Mouse (Mus musculus) heart, embryonic 14.5 days (tissue): ENCODE data around the gene Kcnq1. TPM values are rescaled to one million over a fixed set of nuclear protein-coding genes. Genes with fewer than 3 reads are reported as not detected.

Source experiments
- ATAC-seq: fragments of 200-750 bp; cut with Nextera tagmentation; 2 replicates; pipeline ENCODE4 v1.8.0; 2017; ENCODE audit warnings: low read depth, moderate TSS enrichment; ENCODE audit not compliant: insufficient number of reproducible peaks, insufficient read depth, low FRiP score
- H3K27ac ChIP-seq, 2 experiments: fragments of 200-500 bp in 1 of 2; fragments of 300-500 bp in 1 of 2; sonication (generic) in 1 of 2; replicated peaks in 1 of 2; 2 replicates each; pipeline ENCODE4 v1.5.1; 2012 to 2014; ENCODE audit warnings: low read depth in 2 of 2, low read length in 2 of 2, control low read depth in 1 of 2, mild to moderate bottlenecking in 1 of 2, mixed read lengths in 1 of 2; ENCODE audit not compliant: control insufficient read depth in 1 of 2, insufficient read depth in 1 of 2
- H3K27me3 ChIP-seq: fragments of 300-500 bp; sonication (generic); 2 replicates; pipeline ENCODE4 v1.6.1; 2014; ENCODE audit warnings: mild to moderate bottlenecking, low read length, control low read depth; ENCODE audit not compliant: control insufficient read depth, insufficient read depth
- H3K36me3 ChIP-seq: fragments of 300-500 bp; sonication (generic); 2 replicates; pipeline ENCODE4 v1.6.1; 2014; ENCODE audit warnings: mild to moderate bottlenecking, control low read depth, low read length, mixed read lengths; ENCODE audit not compliant: control insufficient read depth, insufficient read depth
- H3K4me1 ChIP-seq, 2 experiments: fragments of 200-500 bp in 1 of 2; fragments of 300-500 bp in 1 of 2; sonication (generic) in 1 of 2; 2 replicates each; pipeline ENCODE4 v1.6.1; 2012 to 2014; ENCODE audit warnings: low read length in 2 of 2, control low read depth in 1 of 2, mixed read lengths in 1 of 2; ENCODE audit not compliant: control insufficient read depth in 2 of 2, insufficient read depth in 2 of 2
- H3K4me2 ChIP-seq: fragments of 300-500 bp; sonication (generic); 2 replicates; pipeline ENCODE4 v1.6.1; 2014; ENCODE audit warnings: mild to moderate bottlenecking, low read length
- H3K4me3 ChIP-seq, 2 experiments: fragments of 200-500 bp in 1 of 2; fragments of 300-500 bp in 1 of 2; sonication (generic) in 1 of 2; 2 replicates each; pipeline ENCODE4 v1.5.1; 2012 to 2014; ENCODE audit warnings: low read length in 2 of 2, mild to moderate bottlenecking in 2 of 2, control low read depth in 1 of 2, low read depth in 1 of 2, moderate library complexity in 1 of 2; ENCODE audit not compliant: control insufficient read depth in 1 of 2, insufficient read depth in 1 of 2
- H3K9ac ChIP-seq: fragments of 300-500 bp; sonication (generic); 2 replicates; pipeline ENCODE4 v1.6.1; 2014; ENCODE audit warnings: mild to moderate bottlenecking, low read length
- H3K9me3 ChIP-seq: fragments of 300-500 bp; sonication (generic); 2 replicates; pipeline ENCODE4 v1.6.1; 2016; ENCODE audit warnings: low read length, control low read depth; ENCODE audit not compliant: control insufficient read depth
- WGBS: fragments of 180-500 bp; shearing (Covaris S2); extraction: QIAGEN DNeasy Blood & Tissue Kit; methylation state at CpG from one replicate; pipeline ENCODE4 v1.1.7; 2014; 5-methylcytosine and 5-hydroxymethylcytosine counted together
- polyA plus RNA-seq: library from polyadenylated mRNA; unstranded; fragments of >200 nt; fragmentation: Nextera tagmentation; extraction: Ambion mirVana; gene quantifications from 2 replicates; pipeline ENCODE4 v1.2.1, GENCODE M21; 2014

Gene Kcnq1
- polyA plus RNA-seq, 1 experiment from 2014 or later: 28.1 TPM

GRCm38 (mm10) chr7:143437894-143438581 is 331.9 kb downstream of the Kcnq1 start:
- Histone ChIP-seq H3K4me3 (peak overlapping the region; percentile 51 to 53), H3K27ac (no peak overlapping the region), H3K9ac (peak overlapping the region; percentile 84), H3K9me3 (no peaks in the 10 kb centered on the region), H3K4me2 (peak overlapping the region; percentile 88), H3K36me3 (no peaks in the 10 kb centered on the region), H3K27me3 (peaks cover 2% of the 10 kb centered on the region; the same call in 1 of the 2 replicates), H3K4me1 (peaks cover 9 to 10% of the 10 kb centered on the region in 2 experiments; a peak in 3 of 4 replicates)
- ATAC-seq: no peak
- 2% methylated on average over 59 of the region's 63 CpGs for WGBS

DNA sequence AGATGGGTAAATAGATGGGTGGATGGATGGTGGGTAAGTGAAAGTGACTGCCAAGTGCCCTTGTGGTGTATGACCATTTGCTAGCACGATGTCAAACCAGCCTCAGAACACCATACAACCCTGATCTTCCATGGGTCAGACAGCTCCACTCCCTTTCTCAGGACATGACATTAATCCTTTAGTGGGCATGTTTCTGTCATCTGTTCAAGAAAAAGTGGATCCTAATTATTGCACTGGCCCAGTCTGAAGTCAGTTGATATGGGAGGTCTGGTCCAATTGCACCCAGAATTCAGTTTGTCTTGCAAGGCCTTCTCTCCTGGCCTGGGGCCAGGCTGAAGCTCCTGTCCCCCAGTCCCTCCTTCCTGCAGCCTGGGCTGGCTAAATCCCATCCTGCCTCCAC is 332.8 kb downstream of the Kcnq1 start:
- no peak for ATAC-seq
- H3K27ac ChIP-seq: no peak overlapping the region
- H3K27me3 ChIP-seq: peaks cover 8% of the 10 kb centered on the region; the same call in 1 of the 2 replicates
- H3K4me2 ChIP-seq: peak overlapping the region; percentile 88; the same call in 1 of the 2 replicates
- no peaks in the 10 kb centered on the region for H3K36me3 ChIP-seq
- WGBS: 62% methylated on average over 1 of the region's 1 CpGs
- H3K9me3 ChIP-seq: no peaks in the 10 kb centered on the region
- peaks cover 9 to 10% of the 10 kb centered on the region in 2 experiments; a peak in 3 of 4 replicates for H3K4me1 ChIP-seq
- H3K4me3 ChIP-seq: no peak overlapping the region
- no peak overlapping the region for H3K9ac ChIP-seq

GRCm38 (mm10) chr7:143444580-143444954 is 338.4 kb downstream of the Kcnq1 start:
- Histone ChIP-seq H3K4me2 (no peak overlapping the region), H3K4me1 (peaks cover 0 to 13% of the 10 kb centered on the region in 2 experiments; a peak in 2 of 4 replicates), H3K27me3 (peaks cover 39% of the 10 kb centered on the region), H3K4me3 (no peak overlapping the region), H3K36me3 (no peaks in the 10 kb centered on the region), H3K27ac (no peak overlapping the region), H3K9ac (no peak overlapping the region), H3K9me3 (no peaks in the 10 kb centered on the region)
- 65% methylated on average over 8 of the region's 8 CpGs for WGBS
- no peak for ATAC-seq

DNA sequence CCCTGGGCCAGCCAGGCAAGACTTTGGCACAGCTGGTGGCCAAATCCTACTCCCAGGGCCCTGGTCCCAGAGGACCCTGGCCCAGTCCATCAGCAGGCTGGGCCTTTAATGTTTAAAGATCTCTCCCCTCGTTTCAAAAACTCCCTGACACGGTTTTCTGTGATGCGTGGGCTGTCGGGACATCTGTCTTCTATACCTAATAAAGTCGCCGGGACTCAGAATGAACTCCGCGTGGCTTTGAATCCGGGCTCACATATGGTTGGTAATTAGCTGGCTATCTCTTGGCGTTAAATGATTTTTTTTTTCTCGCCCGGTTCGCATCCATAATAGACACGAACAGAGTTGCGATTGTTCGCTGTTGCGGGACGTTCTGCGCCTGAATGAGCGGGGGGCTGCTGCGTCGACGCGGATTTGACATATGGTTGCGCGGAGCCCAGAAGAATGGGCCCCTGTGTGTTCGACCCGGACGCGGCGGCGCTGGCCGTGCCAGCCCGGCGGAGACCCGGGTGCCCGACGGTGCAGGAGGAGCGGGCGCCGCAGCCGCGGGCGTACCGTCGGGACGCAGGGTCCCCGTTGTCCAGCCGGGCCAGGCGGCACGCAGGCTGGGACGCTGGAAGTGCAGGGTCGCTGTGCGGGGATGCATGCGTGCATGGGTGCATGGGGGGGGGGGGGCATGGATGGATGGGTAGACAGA is 338.9 kb downstream of the Kcnq1 start:
- no peak for ATAC-seq
- WGBS: 8% methylated on average over 55 of the region's 55 CpGs
- peaks cover 0 to 13% of the 10 kb centered on the region in 2 experiments; a peak in 2 of 4 replicates for H3K4me1 ChIP-seq

DNA sequence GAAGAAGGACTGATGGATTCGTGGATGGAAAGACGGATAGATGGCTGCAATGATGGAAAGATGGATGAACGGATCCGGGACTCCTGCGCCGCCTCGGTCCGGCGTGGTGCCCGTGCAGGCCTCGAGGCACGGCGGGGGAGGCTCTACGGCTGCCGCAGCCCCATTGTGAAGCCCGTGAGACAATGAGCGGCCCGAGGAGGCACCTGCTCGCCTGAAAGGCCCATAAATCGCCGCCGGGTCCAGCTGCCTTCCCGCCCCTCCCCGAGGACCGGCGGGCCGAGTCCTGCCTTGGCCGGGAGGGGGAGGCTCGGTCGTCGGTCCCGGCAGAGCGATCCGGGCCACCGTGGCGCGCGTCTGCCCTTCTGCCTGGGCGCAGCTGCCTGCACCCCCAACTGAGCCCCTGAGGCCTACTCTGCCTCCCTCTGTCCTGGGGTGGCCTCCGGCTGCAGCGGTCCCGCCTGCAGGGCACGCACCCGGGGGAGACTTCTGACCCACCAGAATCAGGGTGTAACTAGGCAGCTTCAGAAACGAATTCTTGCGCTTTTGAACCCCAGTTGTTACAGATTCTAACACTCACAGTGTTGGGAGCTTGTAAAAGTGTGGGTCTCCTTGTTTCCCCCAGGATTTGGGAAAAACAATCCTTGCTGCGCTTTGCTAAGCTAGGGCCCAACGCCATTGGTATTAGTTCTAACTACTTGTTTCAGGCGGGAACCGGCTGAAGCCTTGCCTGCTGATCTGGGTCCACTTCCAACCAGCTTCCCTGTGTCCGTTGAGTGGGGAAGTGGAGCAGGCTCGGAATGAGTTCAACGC is 339.7 kb downstream of the Kcnq1 start:
- Histone ChIP-seq H3K9me3 (no peaks in the 10 kb centered on the region), H3K27me3 (peaks cover 39% of the 10 kb centered on the region), H3K4me3 (peak overlapping the region; percentile 36 to 47), H3K36me3 (no peaks in the 10 kb centered on the region), H3K9ac (peak overlapping the region; percentile 71), H3K4me2 (peak overlapping the region; percentile 88), H3K4me1 (peaks cover 0 to 13% of the 10 kb centered on the region in 2 experiments; a peak in 2 of 4 replicates), H3K27ac (no peak overlapping the region; a peak in 1 of 4 replicates)
- 0 out of 2 replicates have a peak, but pooled peaks have one; percentile 7 for ATAC-seq
- WGBS: 11% methylated on average over 53 of the region's 53 CpGs

More for the DNA sequence above, 338.9 kb downstream of the Kcnq1 start:
- Histone ChIP-seq H3K4me3 (peak overlapping the region; percentile 36 to 47), H3K36me3 (no peaks in the 10 kb centered on the region), H3K27me3 (peaks cover 39% of the 10 kb centered on the region), H3K4me2 (peak overlapping the region; percentile 88), H3K27ac (no peak overlapping the region), H3K9ac (peak overlapping the region; percentile 71), H3K9me3 (no peaks in the 10 kb centered on the region)

- Histone ChIP-seq H3K9me3 (no peaks in the 10 kb centered on the region), H3K9ac (no peak overlapping the region), H3K36me3 (no peaks in the 10 kb centered on the region), H3K4me3 (no peak overlapping the region), H3K4me2 (no peak overlapping the region), H3K27me3 (peaks cover 39% of the 10 kb centered on the region), H3K27ac (no peak overlapping the region), H3K4me1 (peaks cover 0 to 13% of the 10 kb centered on the region in 2 experiments; a peak in 2 of 4 replicates)
- no peak for ATAC-seq
- 72% methylated on average over 2 of the region's 2 CpGs for WGBS
Measured at GRCm38 (mm10) chr7:143447130-143447529, 341.0 kb downstream of the Kcnq1 start.

DNA sequence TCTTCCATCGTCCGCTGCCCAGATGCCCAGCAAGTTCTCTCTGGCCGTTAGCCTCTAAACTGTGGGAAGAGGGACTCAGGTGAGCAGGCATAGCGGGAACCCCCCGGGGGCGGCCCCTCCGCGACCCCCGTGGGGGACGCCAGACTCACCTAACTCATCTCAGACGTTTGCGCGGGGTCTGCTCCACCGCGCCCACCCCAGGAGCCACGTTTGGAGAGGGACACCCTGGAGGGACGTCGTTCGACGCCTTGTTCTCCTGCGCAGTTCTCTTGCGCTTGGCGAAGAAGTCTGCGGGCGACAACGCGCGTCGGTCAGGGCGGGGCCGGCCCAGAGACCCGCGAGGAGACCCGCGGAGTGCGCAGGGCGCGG is 352.8 kb downstream of the Kcnq1 start:
- Histone ChIP-seq H3K9ac (peak overlapping the region; percentile 79), H3K4me3 (peak overlapping the region; percentile 65 to 68), H3K36me3 (no peaks in the 10 kb centered on the region), H3K4me1 (peaks cover 4 to 12% of the 10 kb centered on the region in 2 experiments; a peak in 3 of 4 replicates), H3K27me3 (no peaks in the 10 kb centered on the region), H3K4me2 (peak overlapping the region; percentile 77), H3K9me3 (peaks cover 4% of the 10 kb centered on the region; the same call in 1 of the 2 replicates), H3K27ac (peak overlapping the region; percentile 3 to 72; a peak in 2 of 4 replicates)
- WGBS: 10% methylated on average over 38 of the region's 38 CpGs
- no peak for ATAC-seq
